Mouse (Mus musculus) embryonic facial prominence, embryonic 14.5 days (tissue): ENCODE measurements at regions not wholly inside any gene's neighbourhood (a gene's known extent, or its start where the extent isn't known, plus 50 kb on each side); places are given as distances from the start of the nearest gene placed in this dataset.

ENCODE experiments used
- ATAC-seq: fragments of 200-750 bp; cut with Nextera tagmentation; 2 replicates; pipeline ENCODE4 v1.8.0; 2017; ENCODE audit warnings: low read depth, moderate number of reproducible peaks, moderate TSS enrichment
- DNase-seq: peaks from one replicate; pipeline ENCODE4 v3.0.0-alpha.2; 2015; ENCODE audit warnings: low spot score
- H3K27ac ChIP-seq: fragments of 300-500 bp; sonication (generic); replicated peaks from 2 replicates; pipeline ENCODE4 v1.5.1; 2014; ENCODE audit warnings: low read depth, mild to moderate bottlenecking, low read length, moderate library complexity
- H3K27me3 ChIP-seq: fragments of 300-500 bp; sonication (generic); replicated peaks from 2 replicates; pipeline ENCODE4 v1.6.1; 2014; ENCODE audit warnings: low read length; ENCODE audit not compliant: control insufficient read depth, insufficient read depth
- H3K36me3 ChIP-seq: fragments of 300-500 bp; sonication (generic); 2 replicates; pipeline ENCODE4 v1.6.1; 2014; ENCODE audit warnings: low read length, mixed read lengths; ENCODE audit not compliant: control insufficient read depth, insufficient read depth
- H3K4me1 ChIP-seq: fragments of 300-500 bp; sonication (generic); 2 replicates; pipeline ENCODE4 v1.6.1; 2014; ENCODE audit warnings: antibody characterized with exemption, low read length; ENCODE audit not compliant: control insufficient read depth, insufficient read depth
- H3K4me2 ChIP-seq: fragments of 300-500 bp; sonication (generic); 2 replicates; pipeline ENCODE4 v1.6.1; 2014; ENCODE audit warnings: low read depth, mild to moderate bottlenecking, low read length, moderate library complexity, mixed read lengths
- H3K4me3 ChIP-seq: fragments of 300-500 bp; sonication (generic); 2 replicates; pipeline ENCODE4 v1.5.1; 2014; ENCODE audit warnings: low read depth, mild to moderate bottlenecking, low read length
- H3K9ac ChIP-seq: fragments of 300-500 bp; sonication (generic); 2 replicates; pipeline ENCODE4 v1.6.1; 2014; ENCODE audit warnings: low read depth, mild to moderate bottlenecking, low read length, moderate library complexity, mixed read lengths
- H3K9me3 ChIP-seq: fragments of 300-500 bp; sonication (generic); 2 replicates; pipeline ENCODE4 v1.6.1; 2016; ENCODE audit warnings: low read length; ENCODE audit not compliant: control insufficient read depth
- WGBS: fragments of 180-500 bp; shearing (Covaris S2); extraction: QIAGEN DNeasy Blood & Tissue Kit; methylation state at CpG from one replicate; pipeline ENCODE4 v1.1.7; 2014; 5-methylcytosine and 5-hydroxymethylcytosine counted together

- no peak overlapping the region for H3K9ac ChIP-seq
- H3K4me3 ChIP-seq = no peak overlapping the region
- DNase-seq (no peak), ATAC-seq (no peak)
- WGBS = 63% methylated on average over 4 of the region's 4 CpGs
- no peaks in the 10 kb centered on the region for H3K4me1 ChIP-seq
- no peaks in the 10 kb centered on the region for H3K9me3 ChIP-seq
- H3K4me2 ChIP-seq = no peak overlapping the region
- 0 out of 2 replicates have a peak, but pooled peaks cover 4% of the 10 kb centered on the region for H3K27me3 ChIP-seq
- no peak overlapping the region for H3K27ac ChIP-seq
- H3K36me3 ChIP-seq = no peaks in the 10 kb centered on the region
Measured at GRCm38 (mm10) chrX:163302697-163303096, 246.8 kb downstream of the Grpr start.

- Histone ChIP-seq H3K9me3 (no peaks in the 10 kb centered on the region), H3K27me3 (peaks cover 12% of the 10 kb centered on the region; the same call in 1 of the 2 replicates), H3K9ac (no peak overlapping the region), H3K4me3 (no peak overlapping the region), H3K36me3 (no peaks in the 10 kb centered on the region), H3K4me1 (no peaks in the 10 kb centered on the region), H3K27ac (no peak overlapping the region), H3K4me2 (no peak overlapping the region)
- ATAC-seq = no peak
- DNase-seq = peak; percentile 16
- WGBS = 64% methylated on average over 6 of the region's 6 CpGs
Measured at GRCm38 (mm10) chrX:163301045-163301444, 248.4 kb downstream of the Grpr start.

- Histone ChIP-seq H3K27ac (no peak overlapping the region), H3K9me3 (no peaks in the 10 kb centered on the region), H3K36me3 (no peaks in the 10 kb centered on the region), H3K4me3 (no peak overlapping the region), H3K4me1 (no peaks in the 10 kb centered on the region), H3K4me2 (no peak overlapping the region), H3K9ac (no peak overlapping the region), H3K27me3 (peaks cover 8% of the 10 kb centered on the region; the same call in 1 of the 2 replicates)
- peak; percentile 23 for DNase-seq
- 54% methylated on average over 8 of the region's 8 CpGs for WGBS
- ATAC-seq = no peak; the same call in 1 of the 2 replicates
Measured at GRCm38 (mm10) chrX:163296956-163297628, 252.4 kb downstream of the Grpr start.

- 88% methylated on average over 2 of the region's 2 CpGs for WGBS
- Histone ChIP-seq H3K4me2 (no peak overlapping the region), H3K36me3 (no peaks in the 10 kb centered on the region), H3K4me3 (no peak overlapping the region), H3K4me1 (no peaks in the 10 kb centered on the region), H3K27me3 (peaks cover 3% of the 10 kb centered on the region; the same call in 1 of the 2 replicates), H3K9me3 (no peaks in the 10 kb centered on the region), H3K9ac (no peak overlapping the region), H3K27ac (no peak overlapping the region)
- ATAC-seq (no peak), DNase-seq (no peak)
Measured at GRCm38 (mm10) chrX:163261248-163261647, 288.2 kb downstream of the Grpr start.

- 29% methylated on average over 2 of the region's 2 CpGs for WGBS
Measured at GRCm38 (mm10) chrX:163253048-163253447, 288.6 kb upstream of the S100g start.

GRCm38 (mm10) chrX:163205260-163205659 lies 240.9 kb upstream of the S100g start:
- no peak overlapping the region for H3K4me2 ChIP-seq
- no peaks in the 10 kb centered on the region for H3K9me3 ChIP-seq
- no peak overlapping the region for H3K9ac ChIP-seq
- H3K4me1 ChIP-seq = no peaks in the 10 kb centered on the region
- no peaks in the 10 kb centered on the region for H3K36me3 ChIP-seq
- no peak overlapping the region for H3K27ac ChIP-seq
- no peak overlapping the region for H3K4me3 ChIP-seq
- peaks cover 7% of the 10 kb centered on the region for H3K27me3 ChIP-seq
- no peak for ATAC-seq
- DNase-seq = no peak
- whole genome bisulfite sequencing = 87% methylated on average over 2 of the region's 2 CpGs

More at GRCm38 (mm10) chrX:163253048-163253447, 288.6 kb upstream of the S100g start:
- no peak for ATAC-seq
- DNase-seq = no peak
- Histone ChIP-seq H3K4me3 (no peak overlapping the region), H3K4me2 (no peak overlapping the region), H3K9ac (no peak overlapping the region), H3K9me3 (no peaks in the 10 kb centered on the region), H3K27ac (no peak overlapping the region), H3K4me1 (no peaks in the 10 kb centered on the region), H3K36me3 (no peaks in the 10 kb centered on the region), H3K27me3 (no peaks in the 10 kb centered on the region; the same call in 1 of the 2 replicates)

GRCm38 (mm10) chrX:163203446-163203845 lies 239.0 kb upstream of the S100g start:
- ATAC-seq = no peak
- no peaks in the 10 kb centered on the region for H3K36me3 ChIP-seq

GRCm38 (mm10) chrX:163181588-163181987 lies 217.2 kb upstream of the S100g start:
- WGBS = 97% methylated on average over 3 of the region's 3 CpGs
- no peak for ATAC-seq
- H3K27ac ChIP-seq = no peak overlapping the region
- H3K4me1 ChIP-seq = no peaks in the 10 kb centered on the region
- H3K27me3 ChIP-seq = peaks cover 7% of the 10 kb centered on the region; the same call in 1 of the 2 replicates
- H3K9me3 ChIP-seq = no peaks in the 10 kb centered on the region
- H3K4me3 ChIP-seq = no peak overlapping the region
- H3K36me3 ChIP-seq = no peaks in the 10 kb centered on the region
- DNase-seq = no peak
- H3K9ac ChIP-seq = no peak overlapping the region
- H3K4me2 ChIP-seq = no peak overlapping the region

More at GRCm38 (mm10) chrX:163203446-163203845, 239.0 kb upstream of the S100g start:
- Histone ChIP-seq H3K9me3 (no peaks in the 10 kb centered on the region), H3K4me3 (no peak overlapping the region), H3K27ac (no peak overlapping the region), H3K4me1 (no peaks in the 10 kb centered on the region), H3K27me3 (peaks cover 7% of the 10 kb centered on the region), H3K9ac (no peak overlapping the region), H3K4me2 (no peak overlapping the region)
- 92% methylated on average over 1 of the region's 1 CpGs for WGBS
- DNase-seq = no peak

GRCm38 (mm10) chrX:163164810-163165209 lies 200.4 kb upstream of the S100g start:
- no peak overlapping the region for H3K9ac ChIP-seq
- 87% methylated on average over 2 of the region's 2 CpGs for WGBS
- ATAC-seq (no peak), DNase-seq (no peak)
- H3K4me2 ChIP-seq = no peak overlapping the region
- H3K36me3 ChIP-seq = no peaks in the 10 kb centered on the region
- no peaks in the 10 kb centered on the region for H3K9me3 ChIP-seq
- no peak overlapping the region for H3K4me3 ChIP-seq
- no peak overlapping the region for H3K27ac ChIP-seq
- H3K27me3 ChIP-seq = no peaks in the 10 kb centered on the region
- no peaks in the 10 kb centered on the region for H3K4me1 ChIP-seq
